Mouse (Mus musculus) MEL (cell line): Measurements from ENCODE around the gene Slc39a7. TPM values are rescaled to one million over a fixed set of nuclear protein-coding genes. Genes with fewer than 3 reads are reported as not detected.

Source experiments
- DNase-seq: peaks from one replicate; pipeline ENCODE4 v3.0.0; 2011; ENCODE audit warnings: low read depth, low spot score
- H3K27ac ChIP-seq: 2 replicates; pipeline ENCODE4 v1.5.1; 2012; ENCODE audit warnings: low read depth, mild to moderate bottlenecking, control low read depth, low read length, moderate library complexity; ENCODE audit not compliant: control insufficient read depth
- H3K27me3 ChIP-seq, 2 experiments: fragments of 150-350 bp in 1 of 2; sonication (generic) in 1 of 2; 2 replicates each; pipeline ENCODE4 v1.6.1; 2012; ENCODE audit warnings: low read length in 2 of 2, mild to moderate bottlenecking in 2 of 2, improper control_type of control experiment in 1 of 2, moderate library complexity in 1 of 2; ENCODE audit not compliant: insufficient read depth in 2 of 2, control insufficient read depth in 1 of 2
- H3K36me3 ChIP-seq, 2 experiments: 2 replicates each; pipeline ENCODE4 v1.6.1; 2012 to 2014; ENCODE audit warnings: low read length in 2 of 2, improper control_type of control experiment in 1 of 2, inconsistent platforms in 1 of 2, mild to moderate bottlenecking in 1 of 2; ENCODE audit not compliant: insufficient read depth in 2 of 2, control insufficient read depth in 1 of 2
- H3K4me1 ChIP-seq, 2 experiments: fragments of 150-350 bp in 1 of 2; sonication (generic) in 1 of 2; 2 replicates each; pipeline ENCODE4 v1.6.1; 2012; ENCODE audit warnings: low read length in 2 of 2, improper control_type of control experiment in 1 of 2, mild to moderate bottlenecking in 1 of 2; ENCODE audit not compliant: insufficient read depth in 2 of 2, control insufficient read depth in 1 of 2
- H3K4me3 ChIP-seq, 2 experiments: fragments of 150-350 bp in 1 of 2; sonication (generic) in 1 of 2; 2 replicates each; pipeline ENCODE4 v1.5.1; 2012; ENCODE audit warnings: low read depth in 2 of 2, low read length in 2 of 2, mild to moderate bottlenecking in 2 of 2, moderate library complexity in 2 of 2, control low read depth in 1 of 2, improper control_type of control experiment in 1 of 2; ENCODE audit not compliant: control insufficient read depth in 1 of 2, insufficient read depth in 1 of 2
- H3K79me2 ChIP-seq: 2 replicates; pipeline ENCODE4 v1.6.1; 2012; ENCODE audit warnings: mild to moderate bottlenecking, low read length, moderate library complexity; ENCODE audit not compliant: control insufficient read depth, poor library complexity, insufficient read depth
- H3K9ac ChIP-seq: 2 replicates; pipeline ENCODE4 v1.6.1; 2012; ENCODE audit warnings: low read depth, mild to moderate bottlenecking, control low read depth, low read length, moderate library complexity; ENCODE audit not compliant: control insufficient read depth, poor library complexity, severe bottlenecking
- H3K9me3 ChIP-seq: fragments of 150-350 bp; sonication (generic); replicated peaks from 2 replicates; pipeline ENCODE4 v1.6.1; 2012; ENCODE audit warnings: mild to moderate bottlenecking, low read length, improper control_type of control experiment, moderate library complexity; ENCODE audit not compliant: insufficient read depth
- BHLHE40 ChIP-seq: IDR thresholded peaks from 2 replicates; pipeline ENCODE4 v1.6.1; 2012; ENCODE audit warnings: low read depth, mild to moderate bottlenecking, inconsistent platforms, low read length, improper control_type of control experiment, borderline replicate concordance
- CHD1 ChIP-seq: IDR thresholded peaks from 2 replicates; pipeline ENCODE4 v1.6.1; 2012; ENCODE audit warnings: low read depth, mild to moderate bottlenecking, inconsistent platforms, low read length, improper control_type of control experiment
- CHD2 ChIP-seq: IDR thresholded peaks from 2 replicates; pipeline ENCODE4 v1.6.1; 2011; ENCODE audit warnings: low read length, improper control_type of control experiment
- CTCF ChIP-seq, 3 experiments: IDR thresholded peaks in 2 of 3; conservative IDR thresholded peaks in 1 of 3; 2 replicates each; pipeline ENCODE4 v1.5.1; 2011 to 2012; ENCODE audit warnings: low read length in 3 of 3, low read depth in 2 of 3, mild to moderate bottlenecking in 2 of 3, improper control_type of control experiment in 1 of 3, inconsistent platforms in 1 of 3, mixed read lengths in 1 of 3, moderate library complexity in 1 of 3; ENCODE audit not compliant: control insufficient read depth in 1 of 3, insufficient read depth in 1 of 3, poor library complexity in 1 of 3, severe bottlenecking in 1 of 3
- E2F4 ChIP-seq: IDR thresholded peaks from 2 replicates; pipeline ENCODE4 v1.6.1; 2011; ENCODE audit warnings: low read depth, low read length, improper control_type of control experiment, borderline replicate concordance
- ELF1 ChIP-seq: IDR thresholded peaks from 2 replicates; pipeline ENCODE4 v1.6.1; 2014; ENCODE audit warnings: low read depth, mild to moderate bottlenecking, inconsistent platforms, low read length, improper control_type of control experiment, moderate library complexity
- EP300 ChIP-seq, 2 experiments: IDR thresholded peaks; 2 replicates each; pipeline ENCODE4 v1.6.1; 2011; ENCODE audit warnings: improper control_type of control experiment in 2 of 2, low read length in 2 of 2, low read depth in 1 of 2, mild to moderate bottlenecking in 1 of 2
- ETS1 ChIP-seq: IDR thresholded peaks from 2 replicates; pipeline ENCODE4 v1.6.1; 2012; ENCODE audit warnings: low read depth, mild to moderate bottlenecking, inconsistent platforms, low read length, improper control_type of control experiment, moderate library complexity
- GATA1 ChIP-seq: IDR thresholded peaks from 2 replicates; pipeline ENCODE4 v1.6.1; 2011; ENCODE audit warnings: low read depth, low read length, improper control_type of control experiment
- HCFC1 ChIP-seq: IDR thresholded peaks from 2 replicates; pipeline ENCODE4 v1.6.1; 2012; ENCODE audit warnings: low read depth, mild to moderate bottlenecking, inconsistent platforms, low read length, improper control_type of control experiment, moderate library complexity
- JUND ChIP-seq: IDR thresholded peaks from 2 replicates; pipeline ENCODE4 v1.6.1; 2011; ENCODE audit warnings: low read depth, mild to moderate bottlenecking, improper control_type of control experiment, low read length
- KAT2A ChIP-seq: conservative IDR thresholded peaks from 2 replicates; pipeline ENCODE4 v1.6.1; 2012; ENCODE audit warnings: low read depth, low read length, improper control_type of control experiment, inconsistent platforms
- MAFK ChIP-seq: IDR thresholded peaks from 2 replicates; pipeline ENCODE4 v1.6.1; 2011; ENCODE audit warnings: low read depth, mild to moderate bottlenecking, low read length, improper control_type of control experiment, borderline replicate concordance
- MAX ChIP-seq: IDR thresholded peaks from 2 replicates; pipeline ENCODE4 v1.6.1; 2011; ENCODE audit warnings: low read length, improper control_type of control experiment
- MAZ ChIP-seq: IDR thresholded peaks from 2 replicates; pipeline ENCODE4 v1.6.1; 2012; ENCODE audit warnings: low read depth, mild to moderate bottlenecking, inconsistent platforms, low read length, improper control_type of control experiment
- MEF2A ChIP-seq: IDR thresholded peaks from 2 replicates; pipeline ENCODE4 v1.6.1; 2014; ENCODE audit warnings: low read depth, mild to moderate bottlenecking, inconsistent platforms, low read length, improper control_type of control experiment; ENCODE audit not compliant: poor library complexity, insufficient replicate concordance, severe bottlenecking; ENCODE audit errors: extremely low read depth
- MXI1 ChIP-seq: IDR thresholded peaks from 2 replicates; pipeline ENCODE4 v1.6.1; 2011; ENCODE audit warnings: mild to moderate bottlenecking, low read depth, low read length, improper control_type of control experiment
- MYB ChIP-seq: IDR thresholded peaks from 2 replicates; pipeline ENCODE4 v1.6.1; 2011; ENCODE audit warnings: mild to moderate bottlenecking, low read depth, low read length, improper control_type of control experiment
- MYC ChIP-seq: IDR thresholded peaks from 2 replicates; pipeline ENCODE4 v1.6.1; 2011; ENCODE audit warnings: low read depth, mild to moderate bottlenecking, low read length, improper control_type of control experiment, moderate library complexity
- NELFE ChIP-seq: IDR thresholded peaks from 2 replicates; pipeline ENCODE4 v1.6.1; 2011; ENCODE audit warnings: low read depth, low read length, improper control_type of control experiment
- NRF1 ChIP-seq: IDR thresholded peaks from 2 replicates; pipeline ENCODE4 v1.6.1; 2014; ENCODE audit warnings: low read depth, mild to moderate bottlenecking, inconsistent platforms, low read length, improper control_type of control experiment, moderate library complexity; ENCODE audit not compliant: poor library complexity, insufficient read depth, severe bottlenecking
- POLR2A ChIP-seq, 2 experiments: IDR thresholded peaks; 2 replicates each; pipeline ENCODE4 v1.6.1; 2011 to 2012; ENCODE audit warnings: low read length in 2 of 2, mild to moderate bottlenecking in 2 of 2, control low read depth in 1 of 2, improper control_type of control experiment in 1 of 2, low read depth in 1 of 2, moderate library complexity in 1 of 2; ENCODE audit not compliant: control insufficient read depth in 1 of 2, insufficient read depth in 1 of 2, poor library complexity in 1 of 2
- POLR2AphosphoS2 ChIP-seq: IDR thresholded peaks from 2 replicates; pipeline ENCODE4 v1.6.1; 2011; ENCODE audit warnings: low read length, improper control_type of control experiment
- POLR2AphosphoS5 ChIP-seq: IDR thresholded peaks from 2 replicates; pipeline ENCODE4 v1.6.1; 2012; ENCODE audit warnings: low read depth, borderline replicate concordance, mild to moderate bottlenecking, inconsistent platforms, low read length, moderate library complexity, mixed read lengths
- RAD21 ChIP-seq: IDR thresholded peaks from 2 replicates; pipeline ENCODE4 v1.6.1; 2011; ENCODE audit warnings: mild to moderate bottlenecking, low read depth, low read length, improper control_type of control experiment
- RCOR1 ChIP-seq: IDR thresholded peaks from 2 replicates; pipeline ENCODE4 v1.6.1; 2012; ENCODE audit warnings: low read depth, mild to moderate bottlenecking, inconsistent platforms, low read length, improper control_type of control experiment
- SIN3A ChIP-seq: IDR thresholded peaks from 2 replicates; pipeline ENCODE4 v1.6.1; 2012; ENCODE audit warnings: low read length, improper control_type of control experiment, inconsistent platforms
- SMC3 ChIP-seq: IDR thresholded peaks from 2 replicates; pipeline ENCODE4 v1.6.1; 2011; ENCODE audit warnings: low read depth, low read length, improper control_type of control experiment
- TAL1 ChIP-seq: IDR thresholded peaks from 2 replicates; pipeline ENCODE4 v1.6.1; 2012; ENCODE audit warnings: mild to moderate bottlenecking, inconsistent platforms, low read length, moderate library complexity, mixed read lengths
- TCF12 ChIP-seq: IDR thresholded peaks from 2 replicates; pipeline ENCODE4 v1.6.1; 2014; ENCODE audit warnings: low read depth, mild to moderate bottlenecking, inconsistent platforms, low read length, improper control_type of control experiment, moderate library complexity
- UBTF ChIP-seq: IDR thresholded peaks from 2 replicates; pipeline ENCODE4 v1.6.1; 2012; ENCODE audit warnings: low read depth, mild to moderate bottlenecking, inconsistent platforms, low read length, improper control_type of control experiment, moderate library complexity, borderline replicate concordance; ENCODE audit not compliant: insufficient read depth
- USF2 ChIP-seq, 2 experiments: IDR thresholded peaks; 2 replicates each; pipeline ENCODE4 v1.6.1; 2011 to 2012; ENCODE audit warnings: improper control_type of control experiment in 2 of 2, low read length in 2 of 2, borderline replicate concordance in 1 of 2, inconsistent platforms in 1 of 2, low read depth in 1 of 2, mild to moderate bottlenecking in 1 of 2; ENCODE audit not compliant: insufficient read depth in 1 of 2
- ZC3H11A ChIP-seq: IDR thresholded peaks from 2 replicates; pipeline ENCODE4 v1.6.1; 2012; ENCODE audit warnings: low read depth, mild to moderate bottlenecking, inconsistent platforms, low read length, improper control_type of control experiment
- ZKSCAN1 ChIP-seq: IDR thresholded peaks from 2 replicates; pipeline ENCODE4 v1.6.1; 2012; ENCODE audit warnings: low read depth, mild to moderate bottlenecking, inconsistent platforms, low read length, improper control_type of control experiment, moderate library complexity
- ZMIZ1 ChIP-seq: IDR thresholded peaks from 2 replicates; pipeline ENCODE4 v1.6.1; 2012; ENCODE audit warnings: low read depth, mild to moderate bottlenecking, inconsistent platforms, low read length, improper control_type of control experiment, moderate library complexity
- polyA plus RNA-seq, 2 experiments: library from polyadenylated mRNA; stranded (reverse) in 1 of 2; unstranded in 1 of 2; fragments of >175 nt in 1 of 2; fragments of >200 nt in 1 of 2; gene quantifications; 2 replicates each; pipeline versions ENCODE4 v1.2.1 to v1.2.4; 2012; ENCODE audit warnings: low replicate concordance in 2 of 2, low read depth in 1 of 2; ENCODE audit not compliant: insufficient read length in 2 of 2, insufficient read depth in 1 of 2, missing spikeins in 1 of 2
- total RNA-seq: library from RNA; depleted of rRNA; stranded (reverse); fragments of 300-350 nt; gene quantifications from 2 replicates; pipeline ENCODE4 v1.2.3, GENCODE M21; 2012; rRNA removed

Slc39a7 gene
- total RNA-seq (125 and 152 TPM in 2 replicates), polyA plus RNA-seq (100 to 1,000 TPM in 1 of 2 experiments, not detected in 1; 150 TPM)

DNA sequence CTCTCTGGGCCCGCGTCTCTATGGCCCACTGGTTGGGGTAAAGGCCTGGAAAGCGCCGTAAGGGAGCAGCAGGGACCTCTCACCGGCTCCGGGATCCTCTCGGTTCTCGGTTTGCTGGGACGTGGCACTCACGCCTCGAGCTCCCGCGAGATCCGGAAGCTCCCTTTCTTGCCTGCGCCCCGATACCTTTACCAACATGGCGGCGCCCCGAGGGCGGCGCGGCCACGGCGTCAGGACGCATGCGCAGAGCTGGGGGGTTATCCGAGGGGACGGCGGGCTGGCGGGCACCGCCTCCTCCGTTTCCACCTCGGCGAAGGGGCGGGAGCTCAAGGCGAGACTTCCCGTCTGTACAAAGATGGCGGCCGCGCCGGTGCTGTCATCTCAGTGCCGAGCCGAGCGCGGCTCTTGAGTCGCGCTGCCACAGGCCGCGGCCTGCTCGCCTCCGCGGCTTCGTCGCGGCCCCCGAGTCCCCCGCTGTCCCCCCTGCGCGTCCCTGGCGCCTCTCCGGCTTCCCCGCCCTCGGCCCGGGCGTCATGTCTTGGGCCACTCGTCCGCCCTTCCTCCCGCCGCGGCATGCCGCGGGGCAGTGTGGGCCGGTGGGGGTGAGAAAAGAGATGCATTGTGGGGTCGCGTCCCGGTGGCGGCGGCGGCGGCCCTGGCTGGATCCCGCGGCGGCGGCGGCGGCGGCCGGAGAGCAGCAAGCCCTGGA is at the start of gene Slc39a7, which contains the start of gene Rxrb:
Gene Slc39a7 (minus strand): TSS at position 218 of the 709 bp plus-strand sequence.
Gene Rxrb (plus strand): TSS at position 348 of the 709 bp plus-strand sequence.
- peaks cover 43% of the 10 kb centered on the region for H3K79me2 ChIP-seq
- H3K4me3 ChIP-seq: peak within 1 kb of the TSS; percentile 90 to 100
- peaks cover 2 to 31% of the 10 kb centered on the region in 2 experiments; a peak in 3 of 4 replicates for H3K4me1 ChIP-seq
- DNase-seq: peak; percentile 98
- H3K9ac ChIP-seq: peak within 1 kb of the TSS; percentile 99
- H3K36me3 ChIP-seq: peaks cover 4 to 14% of the 10 kb centered on the region in 2 experiments; a peak in 3 of 4 replicates
- H3K27me3 ChIP-seq: no peaks in the 10 kb centered on the region
- no peaks in the 10 kb centered on the region for H3K9me3 ChIP-seq
- peak within 1 kb of the TSS; percentile 83 for H3K27ac ChIP-seq
- TF ChIP-seq CHD1 (no peak; the same call in 1 of the 2 replicates), MYC (peak; percentile 61; the same call in 1 of the 2 replicates), MXI1 (peak; percentile 82), SMC3 (no peak), ZC3H11A (no peak), HCFC1 (peak; percentile 94), ZMIZ1 (no peak; the same call in none of the 2 replicates), ELF1 (peak; percentile 74), E2F4 (no peak; the same call in 1 of the 2 replicates), KAT2A (no peak; the same call in none of the 2 replicates), USF2 (IDR thresholded peaks at IDR 0.05; ENCODE audit: borderline replicate concordance in 1 of 2, insufficient read depth in 1 of 2, low read depth in 1 of 2, low read length in 2 of 2) (no peak), NRF1 (peak; percentile 98), TCF12 (peak; percentile 53), GATA1 (no peak), MYB (no peak), MAZ (peak; percentile 83; the same call in 1 of the 2 replicates), RCOR1 (no peak), POLR2A (IDR thresholded peaks at IDR 0.05; ENCODE audit: control insufficient read depth in 1 of 2, insufficient read depth in 1 of 2, low read depth in 1 of 2, low read length in 2 of 2, poor library complexity in 1 of 2) (peak; percentile 74 to 90), TAL1 (no peak), CHD2 (peak; percentile 97), UBTF (no peak), EP300 (IDR thresholded peaks at IDR 0.05; ENCODE audit: low read depth in 1 of 2, low read length in 2 of 2) (peak in 1 of 2 experiments; percentile 18; a peak in 2 of 4 replicates), POLR2AphosphoS5 (peak; percentile 59; the same call in 1 of the 2 replicates), MAFK (no peak), MAX (no peak; the same call in 1 of the 2 replicates), MEF2A (no peak), CTCF (IDR thresholded peaks at IDR 0.05 in 2 of 3, conservative IDR thresholded peaks at IDR 0.05 in 1 of 3; ENCODE audit: control insufficient read depth in 1 of 3, insufficient read depth in 1 of 3, low read depth in 2 of 3, low read length in 3 of 3, poor library complexity in 1 of 3, severe bottlenecking in 1 of 3) (no peak), ETS1 (peak; percentile 10; the same call in 1 of the 2 replicates), NELFE (peak; percentile 76), RAD21 (no peak), POLR2AphosphoS2 (no peak; the same call in 1 of the 2 replicates), JUND (no peak), SIN3A (peak; percentile 94), ZKSCAN1 (no peak), BHLHE40 (no peak)
